Mouse (Mus musculus) cerebral cortex, adult 2 months (tissue): ENCODE results near the gene Anxa9.

ENCODE experiments used
- WGBS: fragments of 180-500 bp; shearing (Covaris S2); methylation state at CpG from one replicate; pipeline ENCODE4 v1.1.7; 2018; 5-methylcytosine and 5-hydroxymethylcytosine counted together

Gene Anxa9

GRCm38 (mm10) chr3:95307100-95307499 lies at the start of gene Anxa9:
TSS of gene Anxa9 (minus strand) at chr3:95307176.
- WGBS = 76% methylated on average over 7 of the region's 7 CpGs

- 16% methylated on average over 11 of the region's 19 CpGs for WGBS
These were observed 49.1 kb upstream of the Anxa9 start for GRCm38 (mm10) chr3:95355911-95356544.

- 95% methylated on average over 5 of the region's 5 CpGs for WGBS
These were observed 41.4 kb upstream of the Anxa9 start for GRCm38 (mm10) chr3:95348343-95348742.

- 84% methylated on average over 7 of the region's 7 CpGs for WGBS
These were observed 39.5 kb upstream of the Anxa9 start for GRCm38 (mm10) chr3:95346454-95346853.

- 85% methylated on average over 9 of the region's 9 CpGs for WGBS
These were observed 36.5 kb upstream of the Anxa9 start for GRCm38 (mm10) chr3:95343356-95344000.

- 96% methylated on average over 4 of the region's 4 CpGs for WGBS
These were observed 31.3 kb upstream of the Anxa9 start for GRCm38 (mm10) chr3:95338251-95338650.

GRCm38 (mm10) chr3:95337345-95337744 lies 30.4 kb upstream of the Anxa9 start:
- WGBS = 98% methylated on average over 4 of the region's 4 CpGs

- 89% methylated on average over 1 of the region's 1 CpGs for WGBS
These were observed 24.6 kb upstream of the Anxa9 start for GRCm38 (mm10) chr3:95331528-95331927.

GRCm38 (mm10) chr3:95328803-95329404 lies 21.9 kb upstream of the Anxa9 start:
- WGBS = 86% methylated on average over 1 of the region's 1 CpGs

- 88% methylated on average over 6 of the region's 6 CpGs for WGBS
These were observed 17.6 kb upstream of the Anxa9 start for GRCm38 (mm10) chr3:95324454-95325144.

GRCm38 (mm10) chr3:95323429-95323828 lies 16.5 kb upstream of the Anxa9 start:
- WGBS = 89% methylated on average over 3 of the region's 3 CpGs

GRCm38 (mm10) chr3:95319701-95320625 lies 13.0 kb upstream of the Anxa9 start:
- WGBS = 68% methylated on average over 12 of the region's 12 CpGs

- whole genome bisulfite sequencing = 56% methylated on average over 2 of the region's 2 CpGs
These were observed 12.1 kb upstream of the Anxa9 start for GRCm38 (mm10) chr3:95319110-95319509.

GRCm38 (mm10) chr3:95318548-95318947 lies 11.6 kb upstream of the Anxa9 start:
- WGBS = 60% methylated on average over 6 of the region's 6 CpGs

- WGBS = 24% methylated on average over 12 of the region's 12 CpGs
These were observed 10.6 kb upstream of the Anxa9 start for GRCm38 (mm10) chr3:95317414-95318080.

GRCm38 (mm10) chr3:95315844-95316550 lies 9.0 kb upstream of the Anxa9 start:
- 22% methylated on average over 9 of the region's 9 CpGs for WGBS

GRCm38 (mm10) chr3:95315094-95315843 lies 8.3 kb upstream of the Anxa9 start:
- WGBS = under 1% methylated on average over 69 of the region's 71 CpGs

- WGBS = 6% methylated on average over 27 of the region's 27 CpGs
These were observed 7.6 kb upstream of the Anxa9 start, which contains the start of gene Cers2 for GRCm38 (mm10) chr3:95314486-95315093. TSS of gene Cers2 (plus strand) at chr3:95314791.

- 73% methylated on average over 6 of the region's 6 CpGs for WGBS
These were observed 7.1 kb upstream of the Anxa9 start for GRCm38 (mm10) chr3:95314075-95314474.
